Mouse (Mus musculus) cortical plate, adult 2 months (tissue): ENCODE data around the gene Capzb.

Experiments
- CTCF ChIP-seq: fragments of 200-500 bp; IDR thresholded peaks from 2 replicates; pipeline ENCODE4 v1.5.1; 2011; ENCODE audit warnings: mild to moderate bottlenecking, control low read depth, low read length; ENCODE audit not compliant: insufficient read depth; ENCODE audit errors: extremely low read depth
- POLR2A ChIP-seq: fragments of 200-500 bp; IDR thresholded peaks from 2 replicates; pipeline ENCODE4 v1.6.1; 2011; ENCODE audit warnings: mild to moderate bottlenecking, low read length, control low read depth; ENCODE audit not compliant: insufficient read depth; ENCODE audit errors: extremely low read depth

GRCm38 (mm10) chr4:139145156-139145555 is 47.5 kb upstream of the Capzb start:
- TF ChIP-seq POLR2A (no peak), CTCF (no peak)
